Mouse (Mus musculus) embryonic fibroblast, embryonic 13.5 days (primary cell): ENCODE measurements at regions not wholly inside any gene's neighbourhood (a gene's known extent, or its start where the extent isn't known, plus 50 kb on each side); places are given as distances from the start of the nearest gene placed in this dataset.

Source experiments
- CTCF ChIP-seq: IDR thresholded peaks from 2 replicates; pipeline ENCODE4 v1.5.1; 2011; ENCODE audit warnings: mild to moderate bottlenecking, control low read depth, low read length, moderate library complexity, borderline replicate concordance; ENCODE audit not compliant: insufficient read depth
- POLR2A ChIP-seq: IDR thresholded peaks from 2 replicates; pipeline ENCODE4 v1.6.1; 2011; ENCODE audit warnings: low read depth, mild to moderate bottlenecking, control low read depth, low read length, moderate library complexity

GRCm38 (mm10) chr5:52046704-52047103, 143.6 kb downstream of the Dhx15 start:
- TF ChIP-seq POLR2A (no peak), CTCF (no peak)
